ENCODE assay signal across 34 mouse cellular contexts in the genomic region with DNA sequence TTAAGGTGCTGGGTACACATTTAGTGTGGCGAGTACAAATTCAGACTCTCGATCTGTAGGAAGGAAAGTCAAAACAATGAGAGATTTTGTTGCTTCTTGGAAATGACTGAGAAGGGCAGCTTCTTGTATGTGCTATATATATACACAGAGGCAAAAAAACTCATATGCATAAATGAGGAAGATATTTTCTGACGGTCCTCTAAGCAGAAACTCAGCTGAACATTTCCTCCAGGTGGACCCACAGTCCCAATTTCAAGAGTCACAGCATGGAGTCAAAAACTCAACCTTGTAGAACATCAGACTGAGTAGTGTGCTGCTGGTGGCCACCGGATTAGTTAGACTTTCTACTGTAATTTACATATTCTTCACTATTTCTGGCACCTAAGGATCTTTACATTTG. TPM values are rescaled to one million over a fixed set of nuclear protein-coding genes. Genes with fewer than 3 reads are reported as not detected.
"Had no signal": no experiment of that assay in that cellular context is flagged by ENCODE, and none has a peak within 500 bp of the region (broad histone marks: within the 10 kb centered on the region; RNA-seq: fewer than 3 reads in every experiment).

No protein-coding gene starts in this region.

- H3K4me3 ChIP-seq: gastrocnemius, adult 2 months; heart, adult 2 months; heart, embryonic 12.5 days; hindbrain, embryonic 10.5 days; hindbrain, embryonic 12.5 days; intestine, embryonic 15.5 days; layer of hippocampus, adult 2 months; left cerebral cortex, adult 2 months; limb, embryonic 10.5 days; limb, embryonic 12.5 days; liver, embryonic 12.5 days had no signal

- DNase-seq: gastrocnemius, adult 2 months; gastrocnemius, postnatal 10 days; gastrocnemius, postnatal 25 days; heart, adult 2 months; heart, postnatal 10 days; kidney, adult 18-20 months; kidney, adult 8-10 months; kidney, postnatal 10 days; kidney, postnatal 25 days; kidney, postnatal 4 days had no signal

- H3K9me3 ChIP-seq: heart, embryonic 12.5 days; hindbrain, embryonic 10.5 days; hindbrain, embryonic 12.5 days; intestine, embryonic 15.5 days; limb, embryonic 10.5 days; limb, embryonic 12.5 days; liver, embryonic 12.5 days had no signal

- H3K27ac ChIP-seq: gastrocnemius, adult 2 months; heart, adult 2 months; hindbrain, embryonic 10.5 days; hindbrain, embryonic 12.5 days; hindbrain, embryonic 14.5 days; intestine, embryonic 15.5 days; layer of hippocampus, adult 2 months; left cerebral cortex, adult 2 months; limb, embryonic 10.5 days; limb, embryonic 12.5 days; liver, embryonic 12.5 days; liver, embryonic 14.5 days had no signal

- H3K4me2 ChIP-seq: heart, embryonic 12.5 days; hindbrain, embryonic 12.5 days; hindbrain, embryonic 14.5 days; intestine, embryonic 15.5 days; limb, embryonic 12.5 days; liver, embryonic 12.5 days had no signal

- H3K9ac ChIP-seq: heart, embryonic 12.5 days; hindbrain, embryonic 12.5 days; hindbrain, embryonic 14.5 days; intestine, embryonic 15.5 days; limb, embryonic 12.5 days; liver, embryonic 12.5 days; liver, embryonic 14.5 days had no signal

- ATAC-seq: hindbrain, embryonic 16.5 days; inflammation-experienced regulatory T-cells, adult 6 months; intestine, embryonic 15.5 days; intestine, postnatal 0 days; liver, embryonic 12.5 days had no signal

- H3K27me3 ChIP-seq: heart, embryonic 12.5 days; hindbrain, embryonic 12.5 days; intestine, embryonic 15.5 days; limb, embryonic 12.5 days; liver, embryonic 12.5 days had no signal

- H3K4me1 ChIP-seq: heart, embryonic 12.5 days; hindbrain, embryonic 10.5 days; hindbrain, embryonic 12.5 days; intestine, embryonic 15.5 days; limb, embryonic 10.5 days; limb, embryonic 12.5 days; liver, embryonic 12.5 days had no signal

RNA-seq across cellular contexts. Expression of a gene that starts 54.2 kb away (rescaled TPM):
- total RNA-seq: gastrocnemius, adult 2 months; gastrocnemius, postnatal 10 days; gastrocnemius, postnatal 25 days; gastrocnemius, postnatal 4 days; granulocyte monocyte progenitor cell, adult 5-6 weeks; heart, adult 2 months; heart, postnatal 10 days; heart, postnatal 25 days; heart, postnatal 4 days; layer of hippocampus, adult 2 months; layer of hippocampus, postnatal 10 days; layer of hippocampus, postnatal 25 days; left cerebral cortex, postnatal 36 days; liver, adult 2 months had no signal
- polyA plus RNA-seq: heart, embryonic 12.5 days; heart, embryonic 14.5 days; heart, embryonic 16.5 days; hindbrain, embryonic 10.5 days; hindbrain, embryonic 14.5 days; hindbrain, embryonic 16.5 days; inflammation-experienced regulatory T-cells, adult 6 months; intestine, embryonic 15.5 days; intestine, postnatal 0 days; limb, embryonic 10.5 days; limb, embryonic 12.5 days; liver, embryonic 12.5 days had no signal
